Mouse (Mus musculus) stomach, embryonic 16.5 days (tissue): ENCODE data around the gene Olfr649. TPM values are rescaled to one million over a fixed set of nuclear protein-coding genes. Genes with fewer than 3 reads are reported as not detected.

Experiments used
- ATAC-seq: fragments of 200-750 bp; cut with Nextera tagmentation; 2 replicates; pipeline ENCODE4 v1.8.0; 2017; ENCODE audit warnings: moderate number of reproducible peaks, moderate TSS enrichment; ENCODE audit not compliant: insufficient read depth, low FRiP score
- H3K27ac ChIP-seq: fragments of 300-500 bp; sonication (generic); 2 replicates; pipeline ENCODE4 v1.5.1; 2014; ENCODE audit warnings: low read length
- H3K27me3 ChIP-seq: fragments of 300-500 bp; sonication (generic); 2 replicates; pipeline ENCODE4 v1.6.1; 2014; ENCODE audit warnings: low read length, control low read depth, mixed read lengths; ENCODE audit not compliant: control insufficient read depth, insufficient read depth
- H3K36me3 ChIP-seq: fragments of 300-500 bp; sonication (generic); 2 replicates; pipeline ENCODE4 v1.6.1; 2014; ENCODE audit warnings: low read length; ENCODE audit not compliant: control insufficient read depth, insufficient read depth
- H3K4me1 ChIP-seq: fragments of 300-500 bp; sonication (generic); 2 replicates; pipeline ENCODE4 v1.6.1; 2014; ENCODE audit warnings: low read length, control low read depth, mixed read lengths; ENCODE audit not compliant: control insufficient read depth, insufficient read depth
- H3K4me2 ChIP-seq: fragments of 300-500 bp; sonication (generic); 2 replicates; pipeline ENCODE4 v1.6.1; 2014; ENCODE audit warnings: low read depth, low read length, mixed read lengths
- H3K4me3 ChIP-seq: fragments of 300-500 bp; sonication (generic); replicated peaks from 2 replicates; pipeline ENCODE4 v1.5.1; 2014; ENCODE audit warnings: mild to moderate bottlenecking, low read length
- H3K9ac ChIP-seq: fragments of 300-500 bp; sonication (generic); 2 replicates; pipeline ENCODE4 v1.6.1; 2014; ENCODE audit warnings: low read length
- H3K9me3 ChIP-seq: fragments of 300-500 bp; sonication (generic); replicated peaks from 2 replicates; pipeline ENCODE4 v1.6.1; 2016; ENCODE audit warnings: low read length, control low read depth; ENCODE audit not compliant: control insufficient read depth
- WGBS: fragments of 180-500 bp; shearing (Covaris S2); extraction: QIAGEN DNeasy Blood & Tissue Kit; methylation state at CpG from one replicate; pipeline ENCODE4 v1.1.7; 2014; 5-methylcytosine and 5-hydroxymethylcytosine counted together
- polyA plus RNA-seq: library from polyadenylated mRNA; unstranded; fragments of >200 nt; fragmentation: Nextera tagmentation; extraction: Ambion mirVana; gene quantifications from 2 replicates; pipeline ENCODE4 v1.2.1, GENCODE M21; 2015

Olfr649 gene
- polyA plus RNA-seq, 1 experiment from 2014 or later = not detected

- H3K27ac ChIP-seq = no peak within 1 kb of the TSS
- no peaks in the 10 kb centered on the region for H3K4me1 ChIP-seq
- no peak for ATAC-seq
- no peaks in the 10 kb centered on the region for H3K9me3 ChIP-seq
- no peak within 1 kb of the TSS for H3K9ac ChIP-seq
- H3K36me3 ChIP-seq = no peaks in the 10 kb centered on the region
- H3K4me3 ChIP-seq = no peak within 1 kb of the TSS
- no peak within 1 kb of the TSS for H3K4me2 ChIP-seq
- 83% methylated on average over 2 of the region's 2 CpGs for WGBS
- no peaks in the 10 kb centered on the region for H3K27me3 ChIP-seq
Measured at GRCm38 (mm10) chr7:104150456-104150855, 45.3 kb downstream of the Olfr649 start, which contains the start of gene Ubqlnl. TSS of gene Ubqlnl (minus strand) at chr7:104150556.

GRCm38 (mm10) chr7:104143179-104143578 lies 52.6 kb downstream of the Olfr649 start, which contains the start of gene Ubqln3:
TSS of gene Ubqln3 (minus strand) at chr7:104143279.
- H3K4me2 ChIP-seq = no peak within 1 kb of the TSS
- no peak within 1 kb of the TSS for H3K27ac ChIP-seq
- H3K36me3 ChIP-seq = no peaks in the 10 kb centered on the region
- H3K9me3 ChIP-seq = no peaks in the 10 kb centered on the region
- no peak within 1 kb of the TSS for H3K9ac ChIP-seq
- H3K4me1 ChIP-seq = no peaks in the 10 kb centered on the region
- no peak within 1 kb of the TSS for H3K4me3 ChIP-seq
- no peaks in the 10 kb centered on the region for H3K27me3 ChIP-seq
- no peak for ATAC-seq
- 64% methylated on average over 3 of the region's 3 CpGs for WGBS

Other genes with a start within 250 kb of the Olfr649 start
- gene Olfr635, start 224.8 kb downstream of the Olfr649 start, polyA plus RNA-seq = 0.01 TPM in 1 of 2 replicates, not detected in the other
- gene Olfr638, start 197.2 kb downstream of the Olfr649 start, polyA plus RNA-seq = not detected in 2 replicates
- gene Olfr639, start 178.7 kb downstream of the Olfr649 start, polyA plus RNA-seq = not detected in 2 replicates
- gene Olfr640, start 170.4 kb downstream of the Olfr649 start, polyA plus RNA-seq = not detected in 2 replicates
- gene Olfr641, start 160.5 kb downstream of the Olfr649 start, polyA plus RNA-seq = not detected in 2 replicates
- not detected in 2 replicates for gene Olfr642, start 143.3 kb downstream of the Olfr649 start, polyA plus RNA-seq
- gene 4930516K23Rik, start 134.5 kb downstream of the Olfr649 start, polyA plus RNA-seq = not detected in 2 replicates
- not detected in 2 replicates for gene Olfr644, start 124.1 kb downstream of the Olfr649 start, polyA plus RNA-seq
- gene Olfr645, start 110.5 kb downstream of the Olfr649 start, polyA plus RNA-seq = not detected in 2 replicates
- not detected in 2 replicates for gene Olfr646, start 91.1 kb downstream of the Olfr649 start, polyA plus RNA-seq
- not detected in 2 replicates for gene Ubqln5, start 66.2 kb downstream of the Olfr649 start, polyA plus RNA-seq
- not detected in 2 replicates for gene Olfr643, start 58.6 kb downstream of the Olfr649 start, polyA plus RNA-seq
- gene Ubqln3, start 52.7 kb downstream of the Olfr649 start, polyA plus RNA-seq = not detected in 2 replicates
- not detected in 2 replicates for gene Ubqlnl, start 45.4 kb downstream of the Olfr649 start, polyA plus RNA-seq
- gene Olfm5, start 31.2 kb downstream of the Olfr649 start, polyA plus RNA-seq = not detected in 2 replicates
- 0.26 and 0.27 TPM in 2 replicates for gene Olfr648, start 12.6 kb downstream of the Olfr649 start, polyA plus RNA-seq
- gene Trim6, start 22.8 kb upstream of the Olfr649 start, polyA plus RNA-seq = 0.87 and 0.89 TPM in 2 replicates
- 1.8 and 2.2 TPM in 2 replicates for gene Trim34a, start 48.5 kb upstream of the Olfr649 start, polyA plus RNA-seq
- 0.54 and 0.62 TPM in 2 replicates for gene Trim5, start 92.1 kb upstream of the Olfr649 start, polyA plus RNA-seq
- 5.3 and 6.1 TPM in 2 replicates for gene Trim12a, start 119.5 kb upstream of the Olfr649 start, polyA plus RNA-seq
- gene Trim34b, start 133.5 kb upstream of the Olfr649 start, polyA plus RNA-seq = not detected in 2 replicates
- gene Trim12c, start 157.4 kb upstream of the Olfr649 start, polyA plus RNA-seq = 2.8 TPM in 2 replicates
- 0.22 and 0.31 TPM in 2 replicates for gene Trim30b, start 173.9 kb upstream of the Olfr649 start, polyA plus RNA-seq
- 0.25 and 0.26 TPM in 2 replicates for gene Trim30c, start 204.9 kb upstream of the Olfr649 start, polyA plus RNA-seq